Mouse (Mus musculus): ENCODE measurements around the gene Ccdc136.

DNA sequence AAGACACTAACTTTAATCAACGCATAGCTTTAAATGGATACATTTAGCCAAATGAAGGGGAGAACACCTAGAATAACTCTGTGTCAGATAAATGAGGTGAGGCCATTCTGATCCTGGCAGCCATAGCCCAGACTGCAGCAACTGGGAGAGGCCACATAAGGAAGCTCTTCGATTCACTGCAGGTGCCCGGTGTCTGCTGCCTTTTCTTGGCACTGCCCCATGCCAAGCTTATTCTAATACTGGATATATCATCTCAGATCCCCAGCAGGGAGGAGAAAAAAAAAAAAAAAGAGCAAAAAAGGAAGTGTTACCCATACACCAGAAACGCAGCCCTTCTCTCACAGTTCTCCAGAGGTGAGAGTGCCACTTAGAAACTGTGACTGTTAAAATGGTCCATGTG lies 18.7 kb upstream of the Ccdc136 start:
- TF ChIP-seq POLR2A (IDR thresholded peaks at IDR 0.05; ENCODE audit: low read depth, low read length) (no peak), CTCF (IDR thresholded peaks at IDR 0.05; ENCODE audit: extremely low read depth, insufficient read depth, insufficient read length, insufficient replicate concordance) (no peak)

All from spleen, adult 2 months (tissue).